Mouse (Mus musculus) neural tube, embryonic 13.5 days (tissue): ENCODE data around the gene Kmt5b. TPM values are rescaled to one million over a fixed set of nuclear protein-coding genes. Genes with fewer than 3 reads are reported as not detected.

ENCODE experiments used
- ATAC-seq: fragments of 200-750 bp; cut with Nextera tagmentation; 2 replicates; pipeline ENCODE4 v1.8.0; 2017; ENCODE audit warnings: low read depth, mild to moderate bottlenecking, moderate TSS enrichment, moderate library complexity
- H3K27ac ChIP-seq: fragments of 300-500 bp; sonication (generic); replicated peaks from 2 replicates; pipeline ENCODE4 v1.5.1; 2015; ENCODE audit warnings: moderate library complexity, mild to moderate bottlenecking, inconsistent platforms
- H3K27me3 ChIP-seq: fragments of 300-500 bp; sonication (generic); 2 replicates; pipeline ENCODE4 v1.6.1; 2015; ENCODE audit warnings: mild to moderate bottlenecking, inconsistent platforms
- H3K36me3 ChIP-seq: fragments of 300-500 bp; sonication (generic); 2 replicates; pipeline ENCODE4 v1.6.1; 2015; ENCODE audit warnings: mild to moderate bottlenecking, inconsistent platforms
- H3K4me1 ChIP-seq: fragments of 300-500 bp; sonication (generic); replicated peaks from 2 replicates; pipeline ENCODE4 v1.6.1; 2015; ENCODE audit warnings: inconsistent platforms
- H3K4me2 ChIP-seq: fragments of 300-500 bp; sonication (generic); 2 replicates; pipeline ENCODE4 v1.6.1; 2015; ENCODE audit warnings: inconsistent platforms, mild to moderate bottlenecking, moderate library complexity
- H3K4me3 ChIP-seq: fragments of 300-500 bp; sonication (generic); 2 replicates; pipeline ENCODE4 v1.5.1; 2015; ENCODE audit warnings: mild to moderate bottlenecking, inconsistent platforms
- H3K9ac ChIP-seq: fragments of 300-500 bp; sonication (generic); 2 replicates; pipeline ENCODE4 v1.6.1; 2015; ENCODE audit warnings: moderate library complexity, mild to moderate bottlenecking, inconsistent platforms
- H3K9me3 ChIP-seq: fragments of 300-500 bp; sonication (generic); 2 replicates; pipeline ENCODE4 v1.6.1; 2016; ENCODE audit warnings: inconsistent platforms
- WGBS: fragments of 180-500 bp; shearing (Covaris S2); methylation state at CpG from one replicate; pipeline ENCODE4 v1.1.7; 2015; 5-methylcytosine and 5-hydroxymethylcytosine counted together
- polyA plus RNA-seq: library from polyadenylated mRNA; unstranded; fragments of >200 nt; fragmentation: Nextera tagmentation; extraction: Ambion mirVana; gene quantifications from 2 replicates; pipeline ENCODE4 v1.2.1, GENCODE M21; 2015

The Kmt5b gene
- polyA plus RNA-seq, 1 experiment from 2014 or later: 43.7 TPM

DNA sequence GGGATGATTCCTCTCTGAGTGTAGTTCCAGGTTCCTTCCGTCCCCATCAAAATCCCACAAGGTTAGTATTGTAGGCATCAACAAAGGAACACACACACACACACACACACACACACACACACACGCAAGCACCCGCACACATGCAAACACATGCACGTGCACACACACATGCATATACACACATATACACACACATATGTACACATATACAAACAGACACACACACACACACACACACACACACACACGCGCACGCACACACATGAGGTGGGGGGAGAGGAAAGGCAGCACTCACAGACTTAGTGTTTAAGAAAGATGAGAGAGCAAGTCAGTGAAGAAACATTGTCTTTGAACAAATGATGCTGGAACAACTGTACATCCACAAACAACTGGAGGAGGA is 23.9 kb upstream of the Kmt5b start:
- H3K27ac ChIP-seq: peak overlapping the region; percentile 95; the same call in 1 of the 2 replicates
- no peaks in the 10 kb centered on the region for H3K27me3 ChIP-seq
- WGBS: 84% methylated on average over 7 of the region's 7 CpGs
- ATAC-seq: peak; percentile 58
- peak overlapping the region; percentile 63 for H3K4me2 ChIP-seq
- peak overlapping the region; percentile 87 for H3K9ac ChIP-seq
- peak overlapping the region; percentile 52 for H3K4me3 ChIP-seq
- H3K9me3 ChIP-seq: no peaks in the 10 kb centered on the region; the same call in 1 of the 2 replicates
- H3K36me3 ChIP-seq: no peaks in the 10 kb centered on the region
- peaks cover 14% of the 10 kb centered on the region for H3K4me1 ChIP-seq

DNA sequence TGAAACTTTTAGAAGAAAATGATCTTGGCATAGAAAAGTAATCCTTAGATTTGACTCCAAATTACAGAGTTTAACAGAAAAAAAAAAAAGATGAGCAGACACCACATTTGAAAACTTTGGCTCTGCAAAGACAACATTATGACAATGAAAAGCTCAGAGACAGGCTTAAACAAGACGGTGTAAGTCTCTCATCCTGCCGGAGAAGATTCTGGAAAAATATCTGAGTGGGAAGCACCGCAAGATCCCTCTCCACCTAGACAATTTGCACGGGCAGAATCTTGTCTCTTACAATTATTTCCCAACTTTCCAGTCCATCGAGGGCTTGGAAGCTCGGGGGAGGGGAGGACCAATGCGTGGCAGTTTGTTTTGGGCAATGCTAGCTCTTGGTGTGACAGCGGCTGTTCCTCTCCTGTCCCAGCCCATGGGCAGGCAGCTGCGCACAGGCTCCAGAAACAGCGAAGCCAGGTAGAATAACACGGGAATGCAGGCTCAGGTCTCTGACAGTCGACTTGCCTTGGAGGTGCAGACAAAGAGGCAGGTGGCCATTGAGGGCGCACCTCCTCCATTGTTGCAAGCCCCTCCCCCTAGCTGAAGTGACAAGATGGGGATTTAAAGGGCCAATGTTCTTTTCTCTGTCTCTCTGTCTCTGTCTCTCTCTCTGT is 23.2 kb upstream of the Kmt5b start:
- Histone ChIP-seq H3K27ac (peak overlapping the region; percentile 95), H3K9ac (peak overlapping the region; percentile 87), H3K4me3 (peak overlapping the region; percentile 52), H3K4me1 (peaks cover 14% of the 10 kb centered on the region), H3K4me2 (peak overlapping the region; percentile 63), H3K27me3 (no peaks in the 10 kb centered on the region), H3K36me3 (no peaks in the 10 kb centered on the region), H3K9me3 (no peaks in the 10 kb centered on the region; the same call in 1 of the 2 replicates)
- WGBS: 7% methylated on average over 13 of the region's 13 CpGs
- ATAC-seq: peak; percentile 73; the same call in 1 of the 2 replicates

DNA sequence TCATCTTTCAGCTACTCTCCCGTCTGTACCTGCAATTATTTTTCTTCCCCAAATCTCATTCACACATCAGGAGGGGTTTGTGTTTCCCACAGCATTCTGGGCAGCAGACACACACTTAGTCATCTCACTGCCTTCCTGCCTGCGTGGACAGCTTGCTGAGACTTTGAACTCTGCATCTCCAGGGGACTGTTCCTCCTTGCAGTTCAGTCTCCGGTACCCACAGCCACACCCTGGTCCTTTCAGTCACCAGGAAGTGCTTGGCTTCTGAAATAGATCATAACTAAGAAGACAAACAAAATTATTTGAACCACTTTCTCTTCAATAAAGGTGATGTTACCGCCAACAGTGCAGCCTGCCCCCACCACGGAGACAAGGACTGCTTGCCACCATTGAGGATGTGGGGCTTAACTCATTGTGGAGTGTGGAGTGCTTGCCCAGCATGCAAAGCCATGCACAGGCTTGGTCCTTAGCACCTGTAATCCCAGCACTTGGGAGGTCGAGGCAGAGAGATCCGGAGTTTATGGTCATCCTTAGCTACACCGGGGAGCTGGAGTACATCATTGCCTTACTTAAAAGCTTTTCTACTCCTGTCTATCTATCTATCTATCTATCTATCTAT is 14.5 kb upstream of the Kmt5b start:
- no peak for ATAC-seq
- H3K27ac ChIP-seq: no peak overlapping the region
- H3K4me1 ChIP-seq: no peaks in the 10 kb centered on the region
- H3K27me3 ChIP-seq: no peaks in the 10 kb centered on the region
- no peak overlapping the region for H3K4me3 ChIP-seq
- WGBS: 60% methylated on average over 8 of the region's 8 CpGs
- H3K9ac ChIP-seq: no peak overlapping the region
- no peak overlapping the region for H3K4me2 ChIP-seq
- no peaks in the 10 kb centered on the region; the same call in 1 of the 2 replicates for H3K9me3 ChIP-seq
- H3K36me3 ChIP-seq: no peaks in the 10 kb centered on the region

GRCm38 (mm10) chr19:3753240-3753633 is 14.0 kb upstream of the Kmt5b start:
- Histone ChIP-seq H3K27me3 (no peaks in the 10 kb centered on the region), H3K9me3 (no peaks in the 10 kb centered on the region; the same call in 1 of the 2 replicates), H3K36me3 (no peaks in the 10 kb centered on the region), H3K9ac (no peak overlapping the region), H3K4me3 (no peak overlapping the region), H3K4me1 (no peaks in the 10 kb centered on the region), H3K27ac (no peak overlapping the region), H3K4me2 (no peak overlapping the region)
- no peak for ATAC-seq
- WGBS: 93% methylated on average over 1 of the region's 1 CpGs

DNA sequence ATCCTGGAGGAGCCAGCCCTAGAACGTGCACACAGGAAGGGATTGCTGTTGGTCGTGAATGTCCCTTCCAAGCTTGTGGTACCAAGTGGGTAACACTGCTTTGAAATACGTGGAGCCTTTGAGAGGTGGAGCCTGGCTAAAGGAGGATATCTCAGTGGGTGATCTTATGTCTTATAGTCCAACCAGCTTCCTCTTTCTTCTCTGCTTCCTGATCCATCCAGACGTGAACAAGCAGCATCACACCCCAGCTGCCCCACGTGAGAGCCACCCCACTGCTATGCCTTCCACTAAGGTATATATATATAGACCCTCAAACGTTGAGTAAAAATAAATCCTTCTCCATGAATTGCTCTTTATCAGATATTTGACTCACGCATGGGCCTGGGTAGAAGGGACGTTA is 13.5 kb upstream of the Kmt5b start:
- H3K36me3 ChIP-seq: no peaks in the 10 kb centered on the region
- no peak overlapping the region for H3K27ac ChIP-seq
- no peak overlapping the region for H3K4me2 ChIP-seq
- no peaks in the 10 kb centered on the region for H3K4me1 ChIP-seq
- ATAC-seq: no peak
- no peaks in the 10 kb centered on the region for H3K9me3 ChIP-seq
- WGBS: 62% methylated on average over 8 of the region's 8 CpGs
- no peaks in the 10 kb centered on the region for H3K27me3 ChIP-seq
- no peak overlapping the region for H3K4me3 ChIP-seq
- no peak overlapping the region for H3K9ac ChIP-seq

DNA sequence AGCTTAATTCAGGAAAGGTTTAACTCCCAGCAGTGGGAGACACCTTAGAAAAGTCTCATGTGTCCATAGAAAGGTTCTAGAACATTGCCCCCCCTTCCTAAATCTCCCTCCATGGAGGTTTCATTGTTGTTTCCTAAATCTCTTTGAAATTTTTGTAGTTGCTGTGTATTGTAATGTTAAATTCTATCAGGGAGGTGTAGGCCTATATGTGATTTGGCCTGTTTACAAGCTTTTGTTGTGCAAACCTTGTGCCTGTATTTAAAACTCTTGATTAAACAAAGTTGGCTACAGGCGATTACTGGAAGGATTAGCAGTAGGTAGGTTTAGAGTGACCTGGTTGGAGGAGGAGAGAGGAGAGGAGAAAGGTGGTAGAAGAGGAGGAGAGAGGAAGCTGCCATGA is 9.4 kb upstream of the Kmt5b start:
- Histone ChIP-seq H3K4me1 (no peaks in the 10 kb centered on the region), H3K36me3 (no peaks in the 10 kb centered on the region), H3K9me3 (no peaks in the 10 kb centered on the region), H3K4me3 (no peak overlapping the region), H3K27me3 (no peaks in the 10 kb centered on the region), H3K27ac (no peak overlapping the region), H3K9ac (no peak overlapping the region), H3K4me2 (no peak overlapping the region)
- WGBS: 40% methylated on average over 1 of the region's 1 CpGs
- ATAC-seq: no peak

- ATAC-seq: no peak
- Histone ChIP-seq H3K27me3 (no peaks in the 10 kb centered on the region), H3K9ac (no peak overlapping the region), H3K4me3 (no peak overlapping the region), H3K36me3 (no peaks in the 10 kb centered on the region), H3K4me2 (no peak overlapping the region), H3K9me3 (no peaks in the 10 kb centered on the region), H3K4me1 (peaks cover 28% of the 10 kb centered on the region), H3K27ac (no peak overlapping the region)
- WGBS: 82% methylated on average over 4 of the region's 4 CpGs
These were observed 1.9 kb upstream of the Kmt5b start for GRCm38 (mm10) chr19:3765221-3765820.

DNA sequence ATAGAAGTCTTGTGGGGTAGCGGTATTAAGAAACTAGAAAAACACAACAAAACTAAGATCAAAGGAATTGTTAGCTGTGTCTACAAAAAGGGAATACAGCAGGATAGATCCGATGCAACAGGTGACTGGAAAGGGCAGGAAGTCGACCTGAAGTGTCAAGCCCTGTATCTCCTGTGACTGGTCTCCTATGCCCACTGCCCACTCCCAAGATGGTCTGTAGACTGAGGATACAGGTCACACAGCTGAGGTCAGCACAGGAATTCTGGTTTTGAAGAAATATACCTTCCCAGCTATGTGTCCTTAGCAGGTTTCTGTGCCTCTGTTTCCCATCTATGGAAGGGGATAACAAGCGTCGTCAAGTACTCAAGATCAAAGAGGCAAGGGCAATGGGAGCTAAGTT is 843 bp upstream of the Kmt5b start:
- ATAC-seq: no peak
- H3K36me3 ChIP-seq: no peaks in the 10 kb centered on the region
- WGBS: 92% methylated on average over 5 of the region's 5 CpGs
- H3K27me3 ChIP-seq: no peaks in the 10 kb centered on the region
- H3K27ac ChIP-seq: peak overlapping the region; percentile 100
- no peaks in the 10 kb centered on the region for H3K9me3 ChIP-seq
- H3K9ac ChIP-seq: peak overlapping the region; percentile 99
- peak overlapping the region; percentile 93 for H3K4me2 ChIP-seq
- H3K4me3 ChIP-seq: peak overlapping the region; percentile 72
- H3K4me1 ChIP-seq: peaks cover 37% of the 10 kb centered on the region

DNA sequence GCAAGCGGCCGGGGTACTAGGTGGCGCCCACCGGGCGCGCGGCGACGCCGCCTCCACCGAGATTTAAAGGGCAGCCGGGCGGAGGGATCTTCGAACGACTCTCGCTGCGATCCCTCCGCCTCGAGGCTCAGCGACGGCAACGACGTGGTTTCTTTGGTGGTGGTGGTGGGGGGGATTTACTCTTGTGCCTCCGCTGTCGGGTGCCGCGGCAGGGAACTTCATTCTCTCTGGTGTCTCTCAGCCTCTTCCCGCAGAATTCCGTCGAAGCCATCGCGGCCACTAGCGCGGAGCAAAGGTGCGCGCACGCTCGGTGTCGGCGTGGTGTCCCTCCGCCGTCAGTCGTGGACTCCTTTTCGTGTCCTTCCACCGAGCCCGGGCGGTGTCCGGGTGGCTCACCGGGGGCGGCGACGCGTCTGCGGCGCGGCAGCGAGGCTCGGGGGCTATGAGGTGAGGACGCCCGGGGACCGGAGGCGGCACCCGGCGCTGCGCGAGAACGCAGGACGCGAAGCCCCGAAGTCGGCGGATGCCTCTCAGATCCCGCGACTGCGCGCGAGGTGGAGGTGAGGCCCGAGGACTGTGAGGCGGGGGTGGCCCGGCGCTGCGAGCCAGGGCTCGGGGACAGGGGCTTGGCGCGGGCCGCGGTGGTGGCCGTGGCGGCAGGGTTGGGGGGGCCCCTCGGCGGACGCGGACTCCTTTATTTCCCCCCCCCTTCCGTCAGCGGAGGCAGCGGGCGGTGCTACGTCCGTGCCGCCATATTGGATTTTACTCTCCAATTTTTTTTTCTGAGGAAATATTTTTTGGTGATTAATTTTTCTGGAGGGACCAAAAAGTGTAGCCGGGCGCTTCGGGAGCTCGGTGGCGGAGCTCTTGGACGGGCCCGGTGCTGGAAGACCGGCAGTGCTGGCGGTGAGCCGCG is 818 bp downstream of the Kmt5b start:
- H3K36me3 ChIP-seq: no peaks in the 10 kb centered on the region
- peak; percentile 80 for ATAC-seq
- H3K27me3 ChIP-seq: no peaks in the 10 kb centered on the region
- peaks cover 42% of the 10 kb centered on the region for H3K4me1 ChIP-seq
- H3K27ac ChIP-seq: peak overlapping the region; percentile 100
- peak overlapping the region; percentile 99 for H3K9ac ChIP-seq
- peak overlapping the region; percentile 72 for H3K4me3 ChIP-seq
- H3K9me3 ChIP-seq: no peaks in the 10 kb centered on the region
- peak overlapping the region; percentile 93 for H3K4me2 ChIP-seq
- WGBS: under 1% methylated on average over 111 of the region's 111 CpGs

GRCm38 (mm10) chr19:3768697-3769383 is 1.6 kb downstream of the Kmt5b start:
- Histone ChIP-seq H3K4me3 (peak overlapping the region; percentile 72), H3K9ac (peak overlapping the region; percentile 99), H3K36me3 (no peaks in the 10 kb centered on the region), H3K27me3 (no peaks in the 10 kb centered on the region), H3K27ac (peak overlapping the region; percentile 100), H3K4me2 (peak overlapping the region; percentile 93), H3K4me1 (peaks cover 42% of the 10 kb centered on the region), H3K9me3 (no peaks in the 10 kb centered on the region)
- 3% methylated on average over 50 of the region's 60 CpGs for WGBS
- ATAC-seq: peak; percentile 87

DNA sequence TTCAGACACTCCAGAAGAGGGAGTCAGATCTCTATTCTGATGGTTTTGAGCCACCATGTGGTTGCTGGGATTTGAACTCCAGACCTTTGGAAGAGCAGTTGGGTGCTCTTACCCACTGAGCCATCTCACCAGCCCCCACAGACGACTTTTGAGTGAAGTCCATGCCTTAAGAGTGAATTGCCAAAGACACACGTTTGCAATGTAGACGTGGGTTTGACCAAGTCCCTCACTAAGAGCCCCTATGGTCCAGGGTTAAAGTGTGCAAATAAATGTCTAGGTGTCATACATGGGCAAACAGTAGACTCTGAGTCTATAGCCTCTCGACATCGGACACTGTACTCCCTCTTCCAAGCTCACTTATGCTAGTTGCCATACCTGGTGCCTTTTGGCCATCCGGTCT is 2.3 kb downstream of the Kmt5b start:
- Histone ChIP-seq H3K4me1 (peaks cover 42% of the 10 kb centered on the region), H3K9me3 (no peaks in the 10 kb centered on the region), H3K36me3 (no peaks in the 10 kb centered on the region), H3K27ac (no peak overlapping the region), H3K9ac (peak overlapping the region; percentile 99), H3K4me2 (peak overlapping the region; percentile 93), H3K4me3 (peak overlapping the region; percentile 72), H3K27me3 (no peaks in the 10 kb centered on the region)
- no peak for ATAC-seq
- 87% methylated on average over 6 of the region's 6 CpGs for WGBS
